ENCODE assay signal across 16 mouse cellular contexts in genomic region chr11:18396397-18396796, GRCm38 (mm10).
DNase-seq lines count a peak whose midpoint lies in the region; ATAC-seq and TF ChIP-seq lines count a peak whose summit lies in the region.
"Had no signal": no experiment of that assay in that cellular context is flagged by ENCODE, and none has a peak within 500 bp of the region (broad histone marks: within the 10 kb centered on the region; RNA-seq: fewer than 3 reads in every experiment).

No protein-coding gene starts in this region.

- ATAC-seq in hindbrain, embryonic 11.5 days (ENCODE audit: low FRiP score): peak; percentile 70; the same call in 1 of the 2 replicates
- 0 out of 2 replicates have a peak, but pooled peaks have one; percentile 31 for ATAC-seq in neural tube, embryonic 11.5 days (ENCODE audit: insufficient read depth, low FRiP score, low TSS enrichment)
- ATAC-seq in hindbrain, postnatal 0 days: no peak
- ATAC-seq: intestine, embryonic 15.5 days had no signal

- no peak overlapping the region for H3K4me2 ChIP-seq in hindbrain, embryonic 11.5 days (replicated peaks; ENCODE audit: low read depth, low read length)
- H3K4me2 ChIP-seq in neural tube, embryonic 11.5 days (ENCODE audit: low read depth): no peak overlapping the region
- H3K4me2 ChIP-seq in hindbrain, postnatal 0 days (ENCODE audit: low read depth, low read length): no peak overlapping the region
- H3K4me2 ChIP-seq: intestine, embryonic 15.5 days; midbrain, embryonic 11.5 days had no signal

- no peak overlapping the region for H3K4me3 ChIP-seq in hindbrain, embryonic 11.5 days (ENCODE audit: low read depth, low read length)
- no peak overlapping the region for H3K4me3 ChIP-seq in hindbrain, embryonic 10.5 days
- H3K4me3 ChIP-seq in neural tube, embryonic 11.5 days (ENCODE audit: low read depth, low read length): no peak overlapping the region
- H3K4me3 ChIP-seq in hindbrain, postnatal 0 days (ENCODE audit: low read length): no peak overlapping the region
- H3K4me3 ChIP-seq: gastrocnemius, adult 2 months; heart, adult 2 months; intestine, embryonic 15.5 days had no signal

- TF ChIP-seq CTCF in hindbrain, postnatal 0 days (IDR thresholded peaks at IDR 0.05; ENCODE audit: low read depth): no peak

- H3K27ac ChIP-seq in hindbrain, embryonic 11.5 days (ENCODE audit: low read depth, low read length): no peak overlapping the region
- H3K27ac ChIP-seq in hindbrain, embryonic 10.5 days: no peak overlapping the region
- no peak overlapping the region for H3K27ac ChIP-seq in neural tube, embryonic 11.5 days (ENCODE audit: low read depth, low read length)
- H3K27ac ChIP-seq in hindbrain, postnatal 0 days: no peak overlapping the region
- H3K27ac ChIP-seq: gastrocnemius, adult 2 months; heart, adult 2 months; intestine, embryonic 15.5 days; liver, embryonic 14.5 days had no signal

- no peaks in the 10 kb centered on the region for H3K27me3 ChIP-seq in hindbrain, embryonic 11.5 days (ENCODE audit: control insufficient read depth, insufficient read depth, low read length)
- no peaks in the 10 kb centered on the region for H3K27me3 ChIP-seq in hindbrain, embryonic 10.5 days (ENCODE audit: insufficient read depth, poor library complexity, severe bottlenecking)
- no peaks in the 10 kb centered on the region for H3K27me3 ChIP-seq in neural tube, embryonic 11.5 days (ENCODE audit: control insufficient read depth, insufficient read depth, low read length)
- H3K27me3 ChIP-seq in hindbrain, postnatal 0 days (ENCODE audit: insufficient read depth, low read length): no peaks in the 10 kb centered on the region
- H3K27me3 ChIP-seq: intestine, embryonic 15.5 days had no signal

- H3K9ac ChIP-seq in hindbrain, embryonic 11.5 days (ENCODE audit: low read depth, low read length): no peak overlapping the region
- H3K9ac ChIP-seq in neural tube, embryonic 11.5 days (ENCODE audit: low read length): no peak overlapping the region
- no peak overlapping the region for H3K9ac ChIP-seq in hindbrain, postnatal 0 days (replicated peaks; ENCODE audit: low read length)
- H3K9ac ChIP-seq: intestine, embryonic 15.5 days; liver, embryonic 14.5 days had no signal

- 60% methylated on average over 6 of the region's 6 CpGs for WGBS in hindbrain, embryonic 11.5 days
- 61% methylated on average over 6 of the region's 6 CpGs for WGBS in hindbrain, embryonic 10.5 days
- WGBS in neural tube, embryonic 11.5 days: 54% methylated on average over 6 of the region's 6 CpGs
- WGBS in hindbrain, postnatal 0 days: 41% methylated on average over 6 of the region's 6 CpGs

- H3K9me3 ChIP-seq in hindbrain, embryonic 11.5 days (ENCODE audit: control insufficient read depth, low read length): no peaks in the 10 kb centered on the region
- H3K9me3 ChIP-seq in hindbrain, embryonic 10.5 days: no peaks in the 10 kb centered on the region
- no peaks in the 10 kb centered on the region for H3K9me3 ChIP-seq in neural tube, embryonic 11.5 days (ENCODE audit: control insufficient read depth, low read length)
- H3K9me3 ChIP-seq in hindbrain, postnatal 0 days (ENCODE audit: low read length): no peaks in the 10 kb centered on the region
- H3K9me3 ChIP-seq: G1E; intestine, embryonic 15.5 days had no signal

- H3K4me1 ChIP-seq in hindbrain, embryonic 11.5 days (replicated peaks; ENCODE audit: control insufficient read depth, insufficient read depth, low read length): no peaks in the 10 kb centered on the region
- 0 out of 2 replicates have a peak, but pooled peaks cover 10% of the 10 kb centered on the region for H3K4me1 ChIP-seq in hindbrain, embryonic 10.5 days (replicated peaks)
- H3K4me1 ChIP-seq in neural tube, embryonic 11.5 days (ENCODE audit: control insufficient read depth, insufficient read depth, low read length): peaks cover 4% of the 10 kb centered on the region; the same call in 1 of the 2 replicates
- H3K4me1 ChIP-seq in hindbrain, postnatal 0 days (ENCODE audit: insufficient read depth, low read length): no peaks in the 10 kb centered on the region
- H3K4me1 ChIP-seq: intestine, embryonic 15.5 days had no signal

- peak; percentile 37 for DNase-seq in hindbrain, embryonic 11.5 days (ENCODE audit: low spot score)
- no peak for DNase-seq in hindbrain, embryonic 10.5 days (ENCODE audit: low spot score)
- DNase-seq in neural tube, embryonic 11.5 days (ENCODE audit: low spot score): no peak
- no peak for DNase-seq in neural tube, embryonic 10.5 days (ENCODE audit: extremely low spot score, low spot score)
- DNase-seq in hindbrain, postnatal 0 days (ENCODE audit: low spot score): peak; percentile 43
- no peak for DNase-seq in adrenal gland, adult 8-10 months
- DNase-seq in natural killer cell, adult 2 months (ENCODE audit: low spot score in 2 of 2): no peak
- DNase-seq: adrenal gland, postnatal 36 days; gastrocnemius, adult 2 months; heart, adult 2 months; heart, postnatal 10 days; right cerebral cortex, adult 18-20 months had no signal

- no peaks in the 10 kb centered on the region for H3K36me3 ChIP-seq in hindbrain, embryonic 11.5 days (ENCODE audit: control insufficient read depth, insufficient read depth, low read length)
- no peaks in the 10 kb centered on the region for H3K36me3 ChIP-seq in hindbrain, embryonic 10.5 days
- no peaks in the 10 kb centered on the region for H3K36me3 ChIP-seq in neural tube, embryonic 11.5 days (ENCODE audit: control insufficient read depth, insufficient read depth, low read length)
- no peaks in the 10 kb centered on the region for H3K36me3 ChIP-seq in hindbrain, postnatal 0 days (ENCODE audit: insufficient read depth, low read length)
- H3K36me3 ChIP-seq: G1E; intestine, embryonic 15.5 days had no signal

Comparison
In these comparisons a context has a peak if more than half of its experiments do, and no peak if none do; other contexts are left out.
1. DNase-seq: peak in hindbrain, embryonic 11.5 days (single experiment) and hindbrain, postnatal 0 days (single experiment); none in hindbrain, embryonic 10.5 days (single experiment), neural tube, embryonic 11.5 days (single experiment), neural tube, embryonic 10.5 days (single experiment), adrenal gland, adult 8-10 months (single experiment) and natural killer cell, adult 2 months (0 of 2).